Mouse (Mus musculus): ENCODE results near the gene Polk. TPM values are rescaled to one million over a fixed set of nuclear protein-coding genes. Genes with fewer than 3 reads are reported as not detected.

Polk gene
- polyA plus RNA-seq, 1 experiment from 2014 or later = 12.0 TPM

- H3K4me3 ChIP-seq (replicated peaks; ENCODE audit: low read length) = no peak overlapping the region
- H3K9me3 ChIP-seq (replicated peaks; ENCODE audit: control insufficient read depth, low read length) = no peaks in the 10 kb centered on the region
- no peak for ATAC-seq (ENCODE audit: insufficient read depth, low FRiP score)
- WGBS = 89% methylated on average over 5 of the region's 5 CpGs
- H3K4me1 ChIP-seq (ENCODE audit: control insufficient read depth, insufficient read depth, low read length) = 0 out of 2 replicates have a peak, but pooled peaks cover 3% of the 10 kb centered on the region
- no peak overlapping the region for H3K9ac ChIP-seq (ENCODE audit: low read length)
- no peaks in the 10 kb centered on the region for H3K36me3 ChIP-seq (ENCODE audit: control insufficient read depth, insufficient read depth, low read length)
- H3K27me3 ChIP-seq (ENCODE audit: control insufficient read depth, insufficient read depth, low read length) = no peaks in the 10 kb centered on the region
- no peak overlapping the region for H3K4me2 ChIP-seq (ENCODE audit: low read depth, low read length)
- H3K27ac ChIP-seq (ENCODE audit: low read length) = no peak overlapping the region
Observed at GRCm38 (mm10) chr13:96468678-96469077, 73.7 kb downstream of the Polk start.

- peaks cover 3% of the 10 kb centered on the region; the same call in 1 of the 2 replicates for H3K4me1 ChIP-seq (ENCODE audit: control insufficient read depth, insufficient read depth, low read length)
- no peak overlapping the region for H3K27ac ChIP-seq (ENCODE audit: low read length)
- H3K4me3 ChIP-seq (replicated peaks; ENCODE audit: low read length) = no peak overlapping the region
- no peak overlapping the region for H3K4me2 ChIP-seq (ENCODE audit: low read depth, low read length)
- no peaks in the 10 kb centered on the region for H3K9me3 ChIP-seq (replicated peaks; ENCODE audit: control insufficient read depth, low read length)
- H3K27me3 ChIP-seq (ENCODE audit: control insufficient read depth, insufficient read depth, low read length) = no peaks in the 10 kb centered on the region
- H3K36me3 ChIP-seq (ENCODE audit: control insufficient read depth, insufficient read depth, low read length) = no peaks in the 10 kb centered on the region
- 53% methylated on average over 5 of the region's 5 CpGs for WGBS
- no peak overlapping the region for H3K9ac ChIP-seq (ENCODE audit: low read length)
- no peak for ATAC-seq (ENCODE audit: insufficient read depth, low FRiP score)
Observed at GRCm38 (mm10) chr13:96465315-96465714, 77.1 kb downstream of the Polk start.

- H3K4me1 ChIP-seq (ENCODE audit: control insufficient read depth, insufficient read depth, low read length) = peaks cover 4% of the 10 kb centered on the region
- H3K9ac ChIP-seq (ENCODE audit: low read length) = no peak overlapping the region
- H3K27ac ChIP-seq (ENCODE audit: low read length) = no peak overlapping the region
- H3K27me3 ChIP-seq (ENCODE audit: control insufficient read depth, insufficient read depth, low read length) = no peaks in the 10 kb centered on the region
- ATAC-seq (ENCODE audit: insufficient read depth, low FRiP score) = no peak
- 25% methylated on average over 1 of the region's 1 CpGs for WGBS
- no peak overlapping the region for H3K4me2 ChIP-seq (ENCODE audit: low read depth, low read length)
- no peaks in the 10 kb centered on the region for H3K9me3 ChIP-seq (replicated peaks; ENCODE audit: control insufficient read depth, low read length)
- H3K36me3 ChIP-seq (ENCODE audit: control insufficient read depth, insufficient read depth, low read length) = no peaks in the 10 kb centered on the region
- no peak overlapping the region for H3K4me3 ChIP-seq (replicated peaks; ENCODE audit: low read length)
Observed at GRCm38 (mm10) chr13:96462644-96463043, 79.7 kb downstream of the Polk start.

- Histone ChIP-seq H3K9me3 (replicated peaks; ENCODE audit: control insufficient read depth, low read length) (no peaks in the 10 kb centered on the region), H3K4me3 (replicated peaks; ENCODE audit: low read length) (no peak overlapping the region), H3K27me3 (ENCODE audit: control insufficient read depth, insufficient read depth, low read length) (no peaks in the 10 kb centered on the region), H3K27ac (ENCODE audit: low read length) (no peak overlapping the region), H3K4me1 (ENCODE audit: control insufficient read depth, insufficient read depth, low read length) (peaks cover 11% of the 10 kb centered on the region), H3K9ac (ENCODE audit: low read length) (no peak overlapping the region), H3K36me3 (ENCODE audit: control insufficient read depth, insufficient read depth, low read length) (no peaks in the 10 kb centered on the region), H3K4me2 (ENCODE audit: low read depth, low read length) (no peak overlapping the region)
- ATAC-seq (ENCODE audit: insufficient read depth, low FRiP score) = no peak
- 65% methylated on average over 4 of the region's 4 CpGs for WGBS
Observed at GRCm38 (mm10) chr13:96458606-96459005, 83.8 kb downstream of the Polk start.

GRCm38 (mm10) chr13:96458018-96458417, 84.4 kb downstream of the Polk start:
- H3K9me3 ChIP-seq (replicated peaks; ENCODE audit: control insufficient read depth, low read length) = no peaks in the 10 kb centered on the region
- H3K4me1 ChIP-seq (ENCODE audit: control insufficient read depth, insufficient read depth, low read length) = peaks cover 11% of the 10 kb centered on the region
- 64% methylated on average over 5 of the region's 5 CpGs for WGBS
- no peak overlapping the region for H3K9ac ChIP-seq (ENCODE audit: low read length)
- ATAC-seq (ENCODE audit: insufficient read depth, low FRiP score) = peak; percentile 66; the same call in 1 of the 2 replicates
- H3K4me3 ChIP-seq (replicated peaks; ENCODE audit: low read length) = no peak overlapping the region
- no peaks in the 10 kb centered on the region for H3K27me3 ChIP-seq (ENCODE audit: control insufficient read depth, insufficient read depth, low read length)
- no peak overlapping the region for H3K4me2 ChIP-seq (ENCODE audit: low read depth, low read length)
- no peak overlapping the region for H3K27ac ChIP-seq (ENCODE audit: low read length)
- H3K36me3 ChIP-seq (ENCODE audit: control insufficient read depth, insufficient read depth, low read length) = no peaks in the 10 kb centered on the region

- Histone ChIP-seq H3K9ac (ENCODE audit: low read length) (no peak overlapping the region), H3K9me3 (replicated peaks; ENCODE audit: control insufficient read depth, low read length) (no peaks in the 10 kb centered on the region), H3K4me3 (replicated peaks; ENCODE audit: low read length) (no peak overlapping the region), H3K4me1 (ENCODE audit: control insufficient read depth, insufficient read depth, low read length) (peaks cover 11% of the 10 kb centered on the region), H3K4me2 (ENCODE audit: low read depth, low read length) (no peak overlapping the region), H3K27ac (ENCODE audit: low read length) (no peak overlapping the region), H3K36me3 (ENCODE audit: control insufficient read depth, insufficient read depth, low read length) (no peaks in the 10 kb centered on the region), H3K27me3 (ENCODE audit: control insufficient read depth, insufficient read depth, low read length) (no peaks in the 10 kb centered on the region)
- ATAC-seq (ENCODE audit: insufficient read depth, low FRiP score) = no peak
- WGBS = 81% methylated on average over 5 of the region's 5 CpGs
Observed at GRCm38 (mm10) chr13:96457566-96457965, 84.8 kb downstream of the Polk start.

GRCm38 (mm10) chr13:96454288-96454687, 88.1 kb downstream of the Polk start:
- ATAC-seq (ENCODE audit: insufficient read depth, low FRiP score) = peak; percentile 68; the same call in 1 of the 2 replicates
- H3K9me3 ChIP-seq (replicated peaks; ENCODE audit: control insufficient read depth, low read length) = no peaks in the 10 kb centered on the region
- no peak overlapping the region for H3K27ac ChIP-seq (ENCODE audit: low read length)
- H3K4me2 ChIP-seq (ENCODE audit: low read depth, low read length) = no peak overlapping the region
- no peaks in the 10 kb centered on the region for H3K27me3 ChIP-seq (ENCODE audit: control insufficient read depth, insufficient read depth, low read length)
- H3K4me3 ChIP-seq (replicated peaks; ENCODE audit: low read length) = no peak overlapping the region
- peaks cover 11% of the 10 kb centered on the region; the same call in 1 of the 2 replicates for H3K4me1 ChIP-seq (ENCODE audit: control insufficient read depth, insufficient read depth, low read length)
- H3K36me3 ChIP-seq (ENCODE audit: control insufficient read depth, insufficient read depth, low read length) = no peaks in the 10 kb centered on the region
- 77% methylated on average over 3 of the region's 3 CpGs for WGBS
- H3K9ac ChIP-seq (ENCODE audit: low read length) = no peak overlapping the region

GRCm38 (mm10) chr13:96452621-96453020, 89.8 kb downstream of the Polk start:
- Histone ChIP-seq H3K4me3 (replicated peaks; ENCODE audit: low read length) (no peak overlapping the region), H3K9me3 (replicated peaks; ENCODE audit: control insufficient read depth, low read length) (no peaks in the 10 kb centered on the region), H3K4me2 (ENCODE audit: low read depth, low read length) (no peak overlapping the region), H3K9ac (ENCODE audit: low read length) (no peak overlapping the region), H3K4me1 (ENCODE audit: control insufficient read depth, insufficient read depth, low read length) (peaks cover 7% of the 10 kb centered on the region; the same call in 1 of the 2 replicates), H3K27me3 (ENCODE audit: control insufficient read depth, insufficient read depth, low read length) (no peaks in the 10 kb centered on the region), H3K27ac (ENCODE audit: low read length) (peak overlapping the region; percentile 61; the same call in 1 of the 2 replicates), H3K36me3 (ENCODE audit: control insufficient read depth, insufficient read depth, low read length) (no peaks in the 10 kb centered on the region)
- ATAC-seq (ENCODE audit: insufficient read depth, low FRiP score) = no peak
- 88% methylated on average over 3 of the region's 3 CpGs for WGBS

GRCm38 (mm10) chr13:96451386-96452140, 90.8 kb downstream of the Polk start:
- peak overlapping the region; percentile 71 for H3K27ac ChIP-seq (ENCODE audit: low read length)
- no peak overlapping the region for H3K4me2 ChIP-seq (ENCODE audit: low read depth, low read length)
- WGBS = 70% methylated on average over 11 of the region's 11 CpGs
- no peak overlapping the region for H3K4me3 ChIP-seq (replicated peaks; ENCODE audit: low read length)
- no peaks in the 10 kb centered on the region for H3K36me3 ChIP-seq (ENCODE audit: control insufficient read depth, insufficient read depth, low read length)
- H3K9ac ChIP-seq (ENCODE audit: low read length) = no peak overlapping the region
- H3K4me1 ChIP-seq (ENCODE audit: control insufficient read depth, insufficient read depth, low read length) = peaks cover 3% of the 10 kb centered on the region; the same call in 1 of the 2 replicates
- H3K9me3 ChIP-seq (replicated peaks; ENCODE audit: control insufficient read depth, low read length) = no peaks in the 10 kb centered on the region
- peak; percentile 4; the same call in 1 of the 2 replicates for ATAC-seq (ENCODE audit: insufficient read depth, low FRiP score)
- no peaks in the 10 kb centered on the region for H3K27me3 ChIP-seq (ENCODE audit: control insufficient read depth, insufficient read depth, low read length)

Data from stomach, embryonic 16.5 days (tissue).